Mouse (Mus musculus) T-helper 2 cell (primary cell): ENCODE measurements around the gene Ankrd27.

Source experiments
- in situ Hi-C: fragments of 300-600 bp; cut with MboI, MseI; formaldehyde crosslinking; loops from one replicate; pipeline ENCODE4 v1.15.1; 2025; ENCODE audit warnings: high pct_unique_total_duplicates

Ankrd27 gene

DNA sequence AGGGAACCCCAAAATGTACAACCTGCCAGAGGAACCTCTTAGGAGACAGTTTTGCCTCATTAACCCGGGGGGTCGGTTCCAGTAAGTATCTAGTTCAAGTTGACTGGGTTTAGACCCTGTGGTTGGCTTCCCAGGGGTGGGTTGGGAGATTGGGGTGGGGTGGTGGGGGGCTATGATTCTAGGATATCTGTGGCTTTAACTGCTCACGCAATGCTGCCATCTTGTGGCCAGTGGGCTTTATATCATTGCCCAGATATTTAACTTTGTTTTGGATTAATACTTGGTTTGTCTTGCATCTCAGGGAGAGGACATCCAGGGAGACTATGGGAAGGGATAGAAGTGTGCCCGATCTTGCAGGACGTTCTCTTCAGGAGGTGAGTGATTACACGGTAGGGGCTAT lies 50.2 kb downstream of the Ankrd27 start:
- in situ Hi-C loops, result no loop called here

DNA sequence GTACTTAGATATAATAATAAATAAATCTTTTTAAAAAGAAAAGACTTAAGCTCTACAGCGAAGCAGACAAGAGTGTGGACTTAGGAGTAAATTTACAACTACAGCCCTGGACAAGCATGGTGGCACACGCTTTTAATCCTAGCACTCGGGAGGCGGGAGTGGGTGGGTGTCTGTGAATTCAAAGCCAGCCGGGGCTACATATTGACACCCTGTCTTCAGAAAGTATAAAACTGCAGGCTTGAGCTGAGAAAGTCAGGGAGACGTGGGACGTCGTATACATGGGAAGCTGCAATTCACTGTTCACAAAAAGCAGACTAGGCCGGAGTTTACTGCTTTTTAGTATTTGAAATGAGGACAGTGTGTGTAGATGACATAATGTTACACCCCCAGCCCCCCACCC lies 50.8 kb downstream of the Ankrd27 start:
- in situ Hi-C loops, result no loop called here

DNA sequence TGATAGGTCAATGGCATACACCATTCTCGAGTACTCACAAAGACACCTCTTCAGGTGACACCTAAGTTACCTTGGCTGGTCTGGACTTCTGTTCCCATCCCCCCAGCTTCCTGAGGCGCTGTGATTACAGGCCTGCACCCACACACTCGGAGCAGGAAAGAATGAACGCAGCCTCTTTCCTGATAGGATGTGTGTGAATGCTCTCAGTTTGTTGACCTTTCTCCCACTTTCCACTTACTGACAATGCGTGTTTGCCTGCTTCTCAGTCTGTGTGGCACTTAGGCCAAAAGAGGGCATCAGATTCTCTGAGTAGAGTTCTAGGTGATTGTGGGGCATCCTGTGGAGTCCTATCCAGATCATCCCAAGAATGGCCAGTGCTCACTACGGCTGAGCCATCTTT lies 54.0 kb downstream of the Ankrd27 start:
- in situ Hi-C loops, result loop anchor here (5.0 to 10.0 kb wide), 2 partner anchors 43 to 245 kb away; partner anchors contain the start of genes Cep89 and Faap24

DNA sequence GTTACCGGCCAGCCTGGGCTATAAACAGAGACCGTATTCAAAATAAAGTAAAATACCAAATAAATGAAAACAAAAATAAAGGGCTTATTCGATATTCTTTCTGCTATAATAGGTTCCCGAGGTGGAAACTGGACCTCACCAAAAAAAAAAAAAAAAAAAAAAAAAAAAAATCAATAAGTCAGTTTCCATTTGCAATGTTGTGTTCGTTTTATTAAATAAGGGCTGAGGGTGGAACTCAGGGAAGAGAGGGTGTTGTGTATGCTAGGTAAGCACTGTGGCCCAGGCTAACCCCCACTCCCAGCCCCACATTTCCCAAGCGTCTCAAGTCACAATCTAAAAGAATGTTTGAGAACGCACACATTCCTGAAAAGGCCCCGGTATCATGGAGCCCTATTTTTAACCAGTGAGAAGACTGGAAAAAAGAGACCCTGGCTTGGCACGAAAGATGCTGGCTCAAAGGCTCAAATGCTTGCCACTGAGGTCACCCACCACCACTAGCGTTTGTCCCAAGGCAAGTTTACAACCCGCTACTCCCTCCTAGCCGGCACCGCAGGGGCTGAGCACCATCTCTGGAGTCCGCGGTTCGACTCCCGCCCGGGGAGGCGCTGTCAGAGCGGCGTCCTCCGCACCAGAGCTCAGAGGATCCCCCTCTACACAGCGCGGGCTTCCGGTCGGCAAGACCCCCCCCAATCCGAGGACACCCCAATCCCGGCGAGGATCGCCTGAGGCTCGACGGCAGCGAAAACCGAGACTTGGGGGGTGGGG lies 60.5 kb downstream of the Ankrd27 start:
- in situ Hi-C loops, result loop anchor here (10.0 kb wide), 1 partner anchor 252 kb away; the partner anchor contains the start of genes Cep89 and Faap24

DNA sequence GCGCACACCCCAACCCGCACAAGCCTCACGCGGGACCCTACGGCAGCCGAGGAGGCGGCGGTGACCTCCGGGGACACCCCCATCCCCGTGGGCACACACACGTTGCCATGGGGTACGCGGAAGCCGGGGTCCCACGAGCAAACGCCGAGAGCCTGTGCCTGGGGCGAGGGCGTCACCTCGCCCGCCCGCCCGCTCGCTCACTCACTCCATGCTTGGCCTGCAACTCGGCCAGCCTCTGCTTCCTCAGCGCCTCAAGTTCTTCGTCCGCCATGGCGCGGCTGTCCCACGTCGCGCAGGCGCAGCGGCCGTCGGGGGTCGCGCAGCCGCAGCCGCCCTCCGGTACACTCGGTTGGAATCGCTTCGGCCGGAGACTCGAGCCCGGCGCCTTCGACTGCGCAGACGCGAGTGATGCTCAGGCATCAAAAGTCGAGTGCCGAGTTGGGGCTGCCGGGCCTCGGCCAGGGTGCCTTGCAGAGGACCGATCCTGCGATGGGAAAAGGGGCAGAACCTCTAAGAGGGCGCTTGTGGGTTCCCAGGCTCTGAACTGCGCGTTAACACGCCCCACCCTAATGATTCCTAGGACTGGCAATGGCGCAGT lies 61.2 kb downstream of the Ankrd27 start, which contains the start of gene Pdcd5:
Gene Pdcd5 (minus strand): TSS at position 421 of the 598 bp plus-strand sequence.
- in situ Hi-C loops, result loop anchor here (10.0 kb wide), 1 partner anchor 252 kb away; the partner anchor contains the start of genes Cep89 and Faap24

DNA sequence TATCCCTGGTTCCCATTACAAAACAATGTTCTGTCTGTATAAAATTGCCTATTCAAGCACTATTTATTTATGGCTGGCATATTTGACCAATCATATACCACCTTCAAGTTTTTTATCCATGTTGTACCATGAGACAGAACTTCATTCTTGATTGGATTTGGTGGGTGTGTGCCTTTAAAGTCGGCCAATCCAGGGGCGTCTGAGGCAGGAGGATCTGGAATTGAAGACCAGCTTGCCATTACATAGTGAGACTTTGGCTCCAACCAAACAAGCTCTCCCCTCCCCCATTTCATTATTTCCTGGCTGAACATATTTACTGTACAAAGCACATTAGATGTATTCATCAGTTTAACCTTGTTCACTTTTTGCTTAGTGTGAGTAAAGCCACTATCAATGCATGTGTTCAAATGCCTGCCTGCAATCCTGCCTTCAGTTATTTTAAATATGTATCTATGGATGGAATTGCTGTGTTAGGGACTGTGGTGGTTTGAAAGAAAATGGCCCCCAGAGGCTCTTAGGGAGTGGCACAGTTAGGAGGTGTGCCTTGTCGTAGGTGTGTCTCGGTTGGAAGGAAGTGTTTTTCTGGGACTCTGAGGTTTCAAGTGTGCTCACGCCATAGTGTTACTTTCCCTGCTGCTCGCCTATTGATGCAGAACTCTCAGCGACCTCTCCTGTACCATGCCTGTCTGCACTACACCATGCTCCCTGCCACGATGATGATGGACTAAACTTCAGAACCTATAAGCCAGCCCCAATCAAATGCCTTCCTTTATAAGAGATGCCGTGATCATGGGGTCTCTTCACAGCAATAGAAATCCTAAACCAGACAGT lies 62.4 kb downstream of the Ankrd27 start:
- in situ Hi-C loops, result loop anchor here (10.0 kb wide), 1 partner anchor 254 kb away; the partner anchor contains the start of genes Cep89 and Faap24

DNA sequence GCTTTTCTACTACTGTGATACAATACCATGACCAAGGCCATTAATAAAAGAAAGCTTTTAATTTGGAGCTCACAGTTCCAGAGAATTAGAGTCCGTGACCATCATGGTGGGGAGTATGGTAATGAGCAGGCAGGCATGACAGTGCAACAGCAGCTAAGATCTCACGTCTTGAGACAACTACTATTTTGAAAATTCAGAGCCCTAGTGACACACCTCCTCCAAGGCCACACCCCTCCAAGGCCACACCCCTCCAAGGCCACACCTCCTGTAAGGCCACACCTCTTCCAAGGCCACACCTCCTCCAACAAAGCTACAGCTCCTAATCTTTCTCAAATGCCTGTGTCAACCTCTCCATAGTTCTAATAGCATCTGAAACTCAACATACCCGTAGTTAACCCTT lies 63.0 kb downstream of the Ankrd27 start:
- in situ Hi-C loops, result loop anchor here (10.0 kb wide), 1 partner anchor 254 kb away; the partner anchor contains the start of genes Cep89 and Faap24

DNA sequence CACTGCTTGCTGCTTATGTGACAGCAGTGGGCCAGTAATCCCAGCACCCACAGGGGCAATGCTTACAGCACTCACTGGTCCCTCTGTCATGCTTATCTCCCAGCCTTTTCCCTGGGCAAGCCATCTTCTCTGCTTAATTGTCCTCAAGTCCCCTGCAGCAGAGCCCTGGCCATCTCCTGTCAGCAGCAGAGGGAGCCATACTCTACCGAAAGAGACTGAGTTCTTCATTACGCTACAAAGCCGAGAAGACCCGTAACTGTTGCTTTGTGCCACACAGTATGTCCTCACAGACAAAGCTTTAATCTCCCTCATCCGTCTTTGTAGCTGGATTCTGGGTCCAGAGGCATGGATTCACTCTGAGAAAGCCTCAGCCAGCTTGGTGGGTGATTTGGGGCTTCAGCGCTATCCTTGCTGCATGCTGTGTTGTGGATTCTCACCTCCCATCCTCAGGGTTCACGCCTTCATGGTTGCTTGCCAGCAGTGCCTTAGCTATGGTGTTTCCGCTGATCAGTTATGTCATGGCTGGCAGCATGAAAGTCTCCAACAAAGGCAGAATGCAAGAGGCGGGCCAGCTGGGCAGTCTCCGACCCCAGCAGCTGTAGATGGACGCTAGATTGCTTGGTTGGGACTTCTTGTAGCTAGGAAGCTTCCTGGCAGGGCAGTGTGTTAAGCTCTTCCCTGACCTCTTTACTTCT lies 64.8 kb downstream of the Ankrd27 start:
- in situ Hi-C loops, result loop anchor here (25.0 kb wide), 2 partner anchors 811 to 1036 kb away; partner anchors contain the start of gene Tshz3

DNA sequence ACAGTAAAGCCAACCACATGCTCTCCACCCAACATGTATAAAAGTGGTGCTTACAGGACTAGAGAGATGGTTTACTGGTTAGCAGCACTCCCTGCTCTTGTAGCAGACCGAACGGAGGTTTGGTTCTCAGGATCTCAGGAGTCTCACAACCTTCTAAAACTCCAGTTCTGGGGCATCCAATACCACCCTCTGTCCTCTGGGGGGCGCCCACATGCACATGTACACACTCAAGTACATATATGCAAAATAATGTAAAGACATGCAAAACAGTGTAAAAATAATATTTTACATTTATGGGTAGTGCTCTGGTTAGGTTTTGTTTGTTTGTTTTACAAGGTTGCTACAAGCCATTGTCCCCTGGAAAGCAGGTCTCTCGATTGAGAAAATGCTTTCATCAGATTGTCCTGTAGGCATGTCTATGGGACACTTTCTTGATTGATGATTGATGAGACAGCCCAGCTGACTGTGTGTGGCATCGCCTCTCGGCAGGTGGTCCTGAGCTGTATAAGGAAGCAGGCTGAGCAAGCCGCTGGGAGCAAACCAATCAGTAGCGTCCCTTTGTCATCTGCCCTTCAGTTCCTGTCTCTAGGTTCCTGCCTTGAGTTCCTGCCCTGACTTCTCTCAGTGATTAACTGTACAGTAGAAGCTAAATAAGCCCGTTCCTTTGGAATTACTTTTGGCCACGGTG lies 65.7 kb downstream of the Ankrd27 start:
- in situ Hi-C loops, result loop anchor here (25.0 kb wide), 2 partner anchors 811 to 1036 kb away; partner anchors contain the start of gene Tshz3

DNA sequence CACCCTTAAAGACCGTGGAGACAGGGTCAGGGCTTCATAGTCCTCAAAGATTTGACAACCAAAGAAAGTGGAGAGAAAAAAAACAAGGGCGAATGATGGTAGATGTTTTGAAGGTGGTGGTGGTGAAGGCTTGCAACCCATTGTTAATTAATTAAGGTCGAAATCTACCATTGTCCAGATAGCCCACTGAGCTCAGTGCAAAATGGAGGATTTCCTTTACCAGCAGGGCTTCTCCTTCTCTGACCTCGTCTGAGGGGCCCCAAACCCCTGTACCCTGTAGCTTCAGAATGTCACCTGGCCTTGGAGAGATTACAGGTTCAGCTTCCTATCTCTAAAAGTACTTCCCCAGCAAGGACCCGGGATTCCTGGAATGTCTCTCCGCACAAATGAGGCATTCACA lies 71.8 kb downstream of the Ankrd27 start:
- in situ Hi-C loops, result loop anchor here (25.0 kb wide), 2 partner anchors 804 to 1029 kb away; partner anchors contain the start of gene Tshz3

DNA sequence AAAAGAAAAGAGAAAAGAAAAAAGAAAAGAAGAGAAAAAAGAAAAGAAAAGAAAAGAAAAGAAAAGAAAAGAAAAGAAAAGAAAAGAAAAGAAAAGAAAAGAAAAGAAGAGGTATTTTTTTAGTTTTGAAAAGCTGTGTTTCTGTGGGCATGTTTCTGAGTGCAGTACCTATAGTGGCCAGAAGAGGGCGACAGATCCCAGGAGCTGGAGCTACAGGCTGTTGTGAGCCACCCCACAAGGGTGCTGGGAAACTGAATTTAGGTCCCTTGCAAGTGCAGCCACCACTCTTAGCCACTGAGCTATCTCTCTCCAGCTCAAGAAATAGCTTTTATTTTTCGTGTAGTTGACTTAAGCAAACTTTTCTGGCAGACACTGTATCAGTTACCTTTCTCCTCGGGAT lies 73.1 kb downstream of the Ankrd27 start:
- in situ Hi-C loops, result loop anchor here (25.0 kb wide), 2 partner anchors 803 to 1028 kb away; partner anchors contain the start of gene Tshz3

DNA sequence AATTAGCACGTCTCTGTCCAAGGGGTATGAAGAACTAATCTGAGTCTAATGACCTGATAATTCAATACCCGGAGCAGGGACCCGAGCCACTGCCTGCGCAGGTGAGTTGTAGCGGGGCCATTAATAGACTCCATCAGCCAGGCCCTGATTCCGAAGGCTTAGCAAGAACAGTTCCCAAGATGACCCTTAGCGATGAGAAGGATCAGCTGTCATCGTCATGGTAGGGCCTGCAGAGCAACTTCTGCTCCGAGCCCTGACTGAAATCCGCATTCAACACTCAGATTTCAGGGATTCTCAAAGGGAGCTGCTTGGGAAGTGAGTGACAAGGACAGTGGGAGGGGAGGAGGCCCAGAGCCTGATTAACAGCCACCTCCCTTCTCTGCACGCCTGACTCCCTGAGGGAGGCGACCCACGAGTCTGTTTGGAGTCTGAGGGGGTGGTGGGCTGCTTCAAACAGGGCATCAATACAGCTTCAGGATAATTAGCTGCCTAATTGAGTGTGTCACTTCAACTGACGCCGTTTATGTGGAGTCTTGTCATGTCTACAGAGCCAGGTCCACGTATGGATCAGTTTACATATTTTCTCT lies 77.8 kb downstream of the Ankrd27 start:
- in situ Hi-C loops, result loop anchor here (25.0 kb wide), 2 partner anchors 798 to 1023 kb away; partner anchors contain the start of gene Tshz3

DNA sequence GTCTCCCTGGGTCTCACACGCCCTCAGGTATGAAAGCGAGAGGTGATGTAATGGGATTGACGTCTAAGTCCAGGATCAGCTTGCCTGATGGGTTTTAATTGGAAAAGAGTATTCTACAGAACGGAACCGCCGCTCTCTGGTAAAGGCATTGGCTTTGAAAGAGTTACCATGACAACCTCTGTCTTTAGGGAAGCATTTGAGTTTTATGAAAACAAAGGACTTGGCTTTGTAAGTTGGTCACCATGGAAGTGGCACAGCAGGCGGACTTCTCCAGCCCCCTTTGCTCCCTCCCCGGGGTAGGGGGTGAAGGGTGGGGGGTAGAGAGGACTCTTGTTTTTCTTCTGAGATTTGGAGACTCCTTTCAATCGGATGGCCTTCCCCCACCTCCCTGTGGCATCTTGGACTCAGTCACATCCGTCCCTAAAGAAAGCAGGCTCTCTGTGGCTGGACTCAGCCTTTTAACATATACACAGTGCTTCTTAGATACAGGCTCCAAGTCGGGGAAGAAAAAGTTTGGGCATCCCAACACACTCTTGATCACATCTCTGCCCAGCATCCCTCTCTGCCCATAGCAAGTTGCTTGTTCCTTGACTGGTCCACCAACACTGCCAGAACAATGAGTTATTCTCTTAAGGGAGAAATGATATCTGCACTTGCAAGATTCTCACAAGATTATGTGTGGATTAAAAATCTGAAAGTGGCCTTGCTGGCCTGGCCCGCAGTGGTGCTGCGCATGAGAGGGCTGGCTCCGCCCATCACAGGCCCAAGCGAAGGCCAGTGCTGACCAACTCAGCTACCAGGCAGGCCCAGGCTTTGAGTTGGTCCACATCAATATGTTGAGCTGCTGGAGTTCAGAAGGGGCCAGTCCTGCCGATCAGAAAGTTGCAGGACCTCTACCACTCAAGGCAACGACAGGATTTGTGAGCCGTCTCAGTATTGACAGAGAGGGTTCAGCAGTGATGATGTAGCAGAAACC lies 82.3 kb downstream of the Ankrd27 start:
- in situ Hi-C loops, result loop anchor here (25.0 kb wide), 2 partner anchors 794 to 1019 kb away; partner anchors contain the start of gene Tshz3

DNA sequence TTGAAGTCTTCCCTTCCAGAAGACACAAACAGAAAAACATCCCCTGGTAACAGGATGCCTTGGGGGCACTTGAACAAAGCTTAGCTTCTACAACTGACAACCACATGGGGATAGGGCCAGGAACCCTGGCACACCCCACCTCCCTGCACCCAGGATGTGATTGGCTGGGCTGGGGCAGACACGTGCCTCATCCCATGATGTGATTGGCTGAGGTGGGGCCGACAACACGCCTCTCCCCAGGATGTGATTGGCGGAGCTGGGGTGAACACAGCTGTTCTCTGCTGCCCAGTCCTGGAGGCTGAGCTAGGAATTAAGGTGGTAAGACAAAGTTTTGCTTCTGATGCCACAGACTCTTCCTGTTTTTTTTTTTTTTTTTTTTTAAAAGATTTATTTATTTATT lies 92.9 kb downstream of the Ankrd27 start:
- in situ Hi-C loops, result no loop called here

DNA sequence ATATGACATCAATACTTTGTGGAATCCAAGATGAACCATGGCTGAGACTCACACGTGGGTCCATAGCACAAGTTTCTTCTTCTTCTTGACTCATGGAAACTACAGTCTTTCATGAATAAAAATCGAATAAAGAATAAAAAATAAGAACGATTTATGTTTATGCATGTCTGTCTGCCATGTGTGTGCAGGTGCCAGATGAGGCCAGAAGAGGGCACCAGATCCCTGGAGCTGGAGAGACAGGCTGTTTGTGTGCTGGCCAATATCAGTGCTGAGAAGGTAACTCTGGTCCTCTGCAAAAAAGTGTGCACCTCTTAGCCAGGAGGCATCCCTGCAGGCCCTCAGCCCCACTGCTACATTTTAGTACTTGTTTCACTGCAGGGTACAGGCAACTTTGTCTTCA lies 95.5 kb downstream of the Ankrd27 start:
- in situ Hi-C loops, result no loop called here

DNA sequence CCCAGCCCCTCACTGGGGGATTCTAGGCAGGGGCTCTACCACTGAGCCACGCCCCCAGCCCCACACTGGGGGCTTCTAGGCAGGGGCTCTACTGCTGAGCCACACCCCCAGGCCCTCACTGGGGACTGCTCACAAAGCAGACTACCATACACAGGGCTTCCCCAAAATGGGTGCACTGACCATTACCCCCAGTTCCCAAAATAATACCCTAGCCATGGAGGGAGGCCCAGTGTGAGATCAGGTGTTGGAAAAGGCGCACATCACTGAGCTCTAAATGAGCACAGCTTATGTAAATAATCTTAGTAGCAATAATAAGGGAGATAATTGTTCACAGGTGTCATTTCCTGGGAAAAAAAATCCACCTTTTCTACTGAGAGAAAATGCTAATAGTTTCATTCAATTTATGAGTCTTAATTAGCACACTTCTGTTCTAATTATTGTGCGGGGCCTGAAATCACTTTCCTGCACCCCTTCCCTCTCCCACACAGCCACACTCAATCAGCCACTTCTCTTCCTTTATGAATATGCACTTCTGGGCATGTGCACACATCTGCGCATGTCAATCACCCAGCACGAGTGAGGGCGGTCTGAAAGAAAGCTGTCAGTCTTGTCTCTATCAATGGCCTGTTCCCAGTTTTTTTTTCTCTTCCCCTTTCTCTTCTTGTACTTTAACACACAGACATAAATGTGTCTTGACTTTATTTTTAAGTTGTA lies 97.5 kb downstream of the Ankrd27 start:
- in situ Hi-C loops, result no loop called here

DNA sequence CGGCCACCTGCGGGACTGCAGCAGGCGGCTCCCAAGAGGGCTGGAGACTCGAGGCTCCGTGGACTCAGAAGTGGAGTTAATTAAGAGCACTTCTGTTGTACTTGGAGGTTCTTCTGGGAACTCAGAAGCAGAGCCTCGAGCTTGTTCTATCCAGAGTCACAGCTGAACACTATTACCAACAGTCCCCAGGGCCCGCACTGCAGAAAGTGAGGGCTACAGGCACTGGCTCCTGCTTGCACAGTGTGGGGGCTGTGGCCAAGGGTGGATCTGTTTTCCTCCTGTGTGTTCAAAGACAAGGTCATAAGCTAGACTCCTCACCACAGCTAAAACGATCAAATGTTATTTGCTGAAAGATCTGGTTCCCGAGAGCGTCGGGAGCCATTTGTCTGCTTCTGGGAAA lies 100.2 kb downstream of the Ankrd27 start:
- in situ Hi-C loops, result no loop called here

DNA sequence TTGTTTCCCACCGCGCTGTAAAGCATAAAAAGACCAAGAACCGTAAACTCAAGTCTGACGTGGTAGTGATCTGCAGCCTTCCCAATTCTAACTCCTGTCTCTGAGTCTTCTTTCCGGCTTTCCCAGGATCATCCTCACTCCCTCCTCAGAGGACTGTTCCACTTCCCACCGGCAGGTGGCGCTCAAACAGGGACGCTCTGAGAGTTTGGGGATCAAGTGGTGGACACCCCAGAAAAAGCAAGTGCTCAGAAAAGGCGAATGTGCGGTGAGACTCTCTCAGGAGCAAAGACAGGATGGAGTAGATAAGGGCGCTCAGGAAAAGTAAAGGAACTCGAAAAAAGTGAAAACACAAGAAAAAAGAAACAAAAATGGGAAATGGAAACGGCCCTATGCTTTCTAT lies 100.7 kb downstream of the Ankrd27 start:
- in situ Hi-C loops, result no loop called here
